Mouse (Mus musculus): ENCODE results near the gene Rcor2. TPM values are rescaled to one million over a fixed set of nuclear protein-coding genes. Genes with fewer than 3 reads are reported as not detected.

The Rcor2 gene
- polyA plus RNA-seq, 1 experiment from 2014 or later, result 1.3 TPM

DNA sequence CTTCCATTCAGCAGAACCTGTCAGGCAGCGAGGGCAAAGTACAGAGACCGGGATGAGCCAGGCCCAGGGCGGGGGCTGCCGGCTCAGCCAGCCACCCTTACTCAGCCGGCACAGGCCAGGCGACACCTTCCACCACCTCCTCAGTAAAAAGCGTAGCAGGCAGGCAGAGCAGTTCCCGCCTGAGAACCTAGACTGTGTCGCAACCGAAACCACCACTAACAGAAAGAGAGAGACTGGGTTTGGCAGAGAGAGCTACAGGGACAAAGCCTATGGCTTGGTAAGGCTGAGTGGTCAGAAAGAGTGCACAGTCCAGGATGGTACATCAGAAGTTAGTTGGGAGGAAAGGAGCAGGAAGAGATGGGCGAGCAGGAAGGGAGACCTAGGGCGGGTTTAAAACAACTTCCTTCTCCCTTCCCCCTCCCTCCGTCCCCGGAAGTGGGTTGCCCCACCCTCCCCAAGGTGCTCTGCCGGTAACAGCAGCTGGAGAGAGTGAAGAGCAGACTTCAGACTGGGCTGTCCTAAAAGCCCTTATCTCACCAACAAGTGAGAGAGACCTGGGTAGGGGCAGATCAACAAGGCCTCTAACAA, 28.0 kb downstream of the Rcor2 start:
- WGBS, result 33% methylated on average over 15 of the region's 15 CpGs
- TF ChIP-seq CTCF (IDR thresholded peaks at IDR 0.05) (no peak), EP300 (IDR thresholded peaks at IDR 0.05) (peak; percentile 72)
- ATAC-seq, result peak; percentile 92
- peak overlapping the region; percentile 40 for H3K4me2 ChIP-seq (replicated peaks; ENCODE audit: low read depth, low read length)
- H3K4me3 ChIP-seq (ENCODE audit: low read depth, low read length), result peak overlapping the region; percentile 12; the same call in 1 of the 2 replicates
- H3K27ac ChIP-seq (ENCODE audit: low read length), result peak overlapping the region; percentile 87
- H3K9ac ChIP-seq (replicated peaks; ENCODE audit: low read depth), result 0 out of 2 replicates have a peak overlapping the region, but pooled peaks have one; percentile 10
- H3K36me3 ChIP-seq (ENCODE audit: insufficient read depth, low read length), result no peaks in the 10 kb centered on the region
- no peaks in the 10 kb centered on the region for H3K9me3 ChIP-seq (ENCODE audit: low read length)
- peak; percentile 88 for DNase-seq (ENCODE audit: low spot score)
- H3K27me3 ChIP-seq (replicated peaks; ENCODE audit: insufficient read depth, low read length), result no peaks in the 10 kb centered on the region
- H3K4me1 ChIP-seq (ENCODE audit: insufficient read depth, low read depth, low read length), result peaks cover 20% of the 10 kb centered on the region

DNA sequence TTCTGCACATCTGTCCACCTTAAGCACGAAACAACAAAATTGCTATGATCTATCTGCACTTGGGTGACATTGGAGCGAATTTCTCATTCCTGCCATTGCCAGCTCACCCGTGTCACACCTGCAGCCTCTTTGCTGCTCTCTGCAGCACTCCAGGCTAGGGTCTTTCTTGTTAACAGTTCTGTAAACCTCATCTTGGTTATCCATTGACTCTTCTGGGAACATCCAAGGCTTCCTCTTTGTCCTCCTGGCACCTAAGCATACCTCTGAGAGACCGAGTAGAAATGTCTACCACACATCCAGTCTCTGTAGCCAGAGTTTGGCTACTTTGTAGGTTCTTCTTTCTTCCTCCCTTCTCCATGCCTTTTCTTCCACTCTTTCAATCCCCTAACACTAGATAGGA, 28.8 kb downstream of the Rcor2 start:
- peaks cover 20% of the 10 kb centered on the region for H3K4me1 ChIP-seq (ENCODE audit: insufficient read depth, low read depth, low read length)
- H3K9ac ChIP-seq (replicated peaks; ENCODE audit: low read depth), result no peak overlapping the region
- ATAC-seq, result no peak
- no peak for DNase-seq (ENCODE audit: low spot score)
- 61% methylated on average over 4 of the region's 4 CpGs for WGBS
- H3K9me3 ChIP-seq (ENCODE audit: low read length), result no peaks in the 10 kb centered on the region
- H3K27me3 ChIP-seq (replicated peaks; ENCODE audit: insufficient read depth, low read length), result no peaks in the 10 kb centered on the region
- H3K27ac ChIP-seq (ENCODE audit: low read length), result peak overlapping the region; percentile 87
- TF ChIP-seq CTCF (IDR thresholded peaks at IDR 0.05), result no peak
- TF ChIP-seq EP300 (IDR thresholded peaks at IDR 0.05), result no peak
- no peak overlapping the region for H3K4me3 ChIP-seq (ENCODE audit: low read depth, low read length)
- H3K36me3 ChIP-seq (ENCODE audit: insufficient read depth, low read length), result no peaks in the 10 kb centered on the region
- H3K4me2 ChIP-seq (replicated peaks; ENCODE audit: low read depth, low read length), result peak overlapping the region; percentile 40; the same call in 1 of the 2 replicates

DNA sequence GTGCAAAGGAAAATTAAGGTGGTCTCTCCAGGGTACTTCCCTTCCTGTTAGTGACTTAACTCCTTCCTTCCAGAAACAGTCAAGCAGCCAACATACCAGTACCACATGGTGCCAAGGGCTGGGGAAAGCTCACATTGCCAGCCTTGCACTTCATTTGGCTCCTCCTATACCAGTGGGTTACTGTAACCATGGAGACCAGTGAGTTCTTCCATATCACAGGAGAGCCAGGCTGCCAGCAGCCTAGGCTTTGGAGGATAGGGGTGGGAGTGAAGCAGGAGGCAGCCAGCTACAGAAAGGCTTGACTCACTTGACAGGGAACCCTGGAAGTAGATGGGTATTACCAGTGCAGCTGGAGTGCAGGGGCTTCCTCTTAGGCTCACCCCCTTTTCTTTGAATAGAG, 31.9 kb downstream of the Rcor2 start:
- Histone ChIP-seq H3K36me3 (ENCODE audit: insufficient read depth, low read length) (no peaks in the 10 kb centered on the region), H3K27me3 (replicated peaks; ENCODE audit: insufficient read depth, low read length) (no peaks in the 10 kb centered on the region), H3K4me2 (replicated peaks; ENCODE audit: low read depth, low read length) (no peak overlapping the region), H3K4me3 (ENCODE audit: low read depth, low read length) (no peak overlapping the region), H3K27ac (ENCODE audit: low read length) (no peak overlapping the region), H3K9ac (replicated peaks; ENCODE audit: low read depth) (no peak overlapping the region), H3K9me3 (ENCODE audit: low read length) (no peaks in the 10 kb centered on the region), H3K4me1 (ENCODE audit: insufficient read depth, low read depth, low read length) (peaks cover 14% of the 10 kb centered on the region; the same call in 1 of the 2 replicates)
- peak; percentile 56 for DNase-seq (ENCODE audit: low spot score)
- ATAC-seq, result no peak
- TF ChIP-seq CTCF (IDR thresholded peaks at IDR 0.05) (no peak), EP300 (IDR thresholded peaks at IDR 0.05) (no peak)

DNA sequence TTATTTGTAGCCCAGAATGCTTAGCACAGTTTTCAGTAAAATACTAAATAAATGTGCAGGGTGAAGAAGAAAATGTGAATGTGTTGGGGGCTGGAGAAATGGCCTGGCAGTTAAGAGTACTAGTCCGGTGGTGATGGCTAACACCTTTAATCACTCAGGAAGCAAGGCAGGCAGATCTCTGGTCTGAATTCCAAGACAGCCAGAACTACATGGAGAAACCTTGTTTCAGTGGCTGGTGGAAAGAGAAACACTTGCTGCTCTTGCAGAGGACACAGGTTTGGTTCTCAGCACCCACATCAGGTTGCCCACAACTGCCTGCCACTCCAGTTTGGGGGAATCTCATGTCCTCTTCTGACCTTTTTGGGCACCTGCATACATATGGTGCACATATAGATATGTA, 33.0 kb downstream of the Rcor2 start:
- no peaks in the 10 kb centered on the region for H3K36me3 ChIP-seq (ENCODE audit: insufficient read depth, low read length)
- ATAC-seq (no peak), DNase-seq (ENCODE audit: low spot score) (no peak)
- H3K9ac ChIP-seq (replicated peaks; ENCODE audit: low read depth), result no peak overlapping the region
- H3K27me3 ChIP-seq (replicated peaks; ENCODE audit: insufficient read depth, low read length), result no peaks in the 10 kb centered on the region
- no peak overlapping the region for H3K4me2 ChIP-seq (replicated peaks; ENCODE audit: low read depth, low read length)
- H3K9me3 ChIP-seq (ENCODE audit: low read length), result no peaks in the 10 kb centered on the region
- H3K4me3 ChIP-seq (ENCODE audit: low read depth, low read length), result no peak overlapping the region
- WGBS, result 92% methylated on average over 1 of the region's 1 CpGs
- peaks cover 7% of the 10 kb centered on the region; the same call in 1 of the 2 replicates for H3K4me1 ChIP-seq (ENCODE audit: insufficient read depth, low read depth, low read length)
- TF ChIP-seq EP300 (IDR thresholded peaks at IDR 0.05) (no peak), CTCF (IDR thresholded peaks at IDR 0.05) (no peak)
- H3K27ac ChIP-seq (ENCODE audit: low read length), result no peak overlapping the region

DNA sequence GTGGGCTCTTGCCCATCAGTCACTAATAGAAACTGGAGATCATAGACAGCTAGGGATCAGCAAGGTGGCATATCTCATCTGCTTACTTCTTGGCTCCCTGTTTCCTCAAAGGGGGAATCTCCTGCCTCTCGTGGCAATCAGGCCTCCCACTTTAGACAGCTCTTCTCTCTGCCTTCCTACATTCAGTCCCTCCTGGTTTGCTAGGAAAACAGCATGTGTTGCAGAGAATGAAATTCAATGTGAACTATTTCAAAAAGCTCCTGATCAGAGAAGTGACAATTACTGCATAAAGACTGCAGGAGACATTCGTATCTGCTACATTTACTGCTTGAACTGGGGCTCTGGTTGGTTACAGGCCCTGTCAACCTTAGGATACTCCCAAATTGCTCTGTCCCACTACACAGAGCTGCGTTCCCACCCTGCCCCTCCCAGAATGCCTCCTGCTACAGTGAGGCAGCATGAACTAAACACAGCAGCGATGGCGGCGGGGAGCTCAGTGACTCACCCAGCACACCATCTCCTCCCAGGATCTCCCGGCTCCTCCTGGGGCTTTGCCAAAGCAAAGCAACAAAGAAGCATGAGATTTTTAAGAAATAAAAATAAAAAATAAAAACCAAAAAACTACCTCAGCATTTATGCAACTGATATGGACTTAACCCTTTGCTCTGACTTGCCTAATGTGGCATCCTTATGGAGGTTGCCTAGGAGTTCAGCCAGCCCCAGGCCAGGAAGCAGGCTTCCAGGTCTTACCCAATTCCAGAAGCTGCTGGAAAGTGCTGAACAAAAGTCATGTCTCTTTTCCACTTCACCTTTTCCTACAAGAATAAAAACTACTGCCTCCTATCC, 34.7 kb downstream of the Rcor2 start:
- WGBS, result 52% methylated on average over 7 of the region's 7 CpGs
- DNase-seq (ENCODE audit: low spot score), result peak; percentile 49
- Histone ChIP-seq H3K27ac (ENCODE audit: low read length) (peak overlapping the region; percentile 47), H3K36me3 (ENCODE audit: insufficient read depth, low read length) (no peaks in the 10 kb centered on the region), H3K9me3 (ENCODE audit: low read length) (no peaks in the 10 kb centered on the region), H3K4me1 (ENCODE audit: insufficient read depth, low read depth, low read length) (peaks cover 10% of the 10 kb centered on the region), H3K4me3 (ENCODE audit: low read depth, low read length) (no peak overlapping the region), H3K9ac (replicated peaks; ENCODE audit: low read depth) (no peak overlapping the region), H3K27me3 (replicated peaks; ENCODE audit: insufficient read depth, low read length) (no peaks in the 10 kb centered on the region), H3K4me2 (replicated peaks; ENCODE audit: low read depth, low read length) (no peak overlapping the region)
- TF ChIP-seq EP300 (IDR thresholded peaks at IDR 0.05) (no peak), CTCF (IDR thresholded peaks at IDR 0.05) (no peak)
- ATAC-seq, result peak; percentile 60

DNA sequence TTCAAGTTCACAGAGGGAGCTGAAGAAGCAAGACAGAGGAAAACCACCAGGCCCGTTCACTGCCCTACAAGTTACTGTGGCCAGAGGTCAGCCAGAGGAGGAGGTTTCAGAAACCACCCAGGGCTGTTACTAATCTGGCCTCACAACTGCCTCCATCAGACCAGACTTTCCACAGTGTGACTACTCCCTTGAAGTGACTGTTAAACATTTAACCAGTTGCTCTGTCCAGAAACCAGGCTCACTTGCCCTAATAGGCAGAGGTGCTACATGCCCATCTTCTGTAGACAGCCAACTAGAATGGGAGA, 35.3 kb downstream of the Rcor2 start:
- no peaks in the 10 kb centered on the region for H3K36me3 ChIP-seq (ENCODE audit: insufficient read depth, low read length)
- WGBS, result 62% methylated on average over 1 of the region's 1 CpGs
- ATAC-seq, result peak; percentile 16; the same call in 1 of the 2 replicates
- no peak for DNase-seq (ENCODE audit: low spot score)
- H3K9me3 ChIP-seq (ENCODE audit: low read length), result no peaks in the 10 kb centered on the region
- no peak for TF ChIP-seq CTCF (IDR thresholded peaks at IDR 0.05)
- no peak for TF ChIP-seq EP300 (IDR thresholded peaks at IDR 0.05)
- H3K27me3 ChIP-seq (replicated peaks; ENCODE audit: insufficient read depth, low read length), result no peaks in the 10 kb centered on the region
- no peak overlapping the region for H3K4me3 ChIP-seq (ENCODE audit: low read depth, low read length)
- peaks cover 13% of the 10 kb centered on the region for H3K4me1 ChIP-seq (ENCODE audit: insufficient read depth, low read depth, low read length)
- H3K4me2 ChIP-seq (replicated peaks; ENCODE audit: low read depth, low read length), result no peak overlapping the region
- H3K27ac ChIP-seq (ENCODE audit: low read length), result peak overlapping the region; percentile 27
- H3K9ac ChIP-seq (replicated peaks; ENCODE audit: low read depth), result no peak overlapping the region

Data from lung, postnatal 0 days (tissue).